Mouse (Mus musculus): ENCODE data around the gene Mphosph9. TPM values are rescaled to one million over a fixed set of nuclear protein-coding genes. Genes with fewer than 3 reads are reported as not detected.

The Mphosph9 gene
- total RNA-seq (2023), result 10 to 100 TPM; 37.7 to 44.2 TPM

GRCm38 (mm10) chr5:124327510-124328364 is at the start of gene Mphosph9, which contains the start of gene 2810006K23Rik:
Mphosph9 (minus strand) TSS chr5:124327972.
2810006K23Rik (plus strand) TSS chr5:124328089.

GRCm38 (mm10) chr5:124362982-124363381 is 35.2 kb upstream of the Mphosph9 start, which contains the start of gene Cdk2ap1:
Cdk2ap1 (minus strand) TSS chr5:124363082.

GRCm38 (mm10) chr5:124249614-124250591 is 77.9 kb downstream of the Mphosph9 start, which contains the start of gene Pitpnm2:
Pitpnm2 (minus strand) TSS chr5:124249760.

Other genes starting within 250 kb of the Mphosph9 start
- gene Abcb9, start 232.2 kb downstream of the Mphosph9 start, total RNA-seq (2023), result 10 to 100 TPM; 25.9 to 28.0 TPM
- gene Ogfod2, start 215.7 kb downstream of the Mphosph9 start, total RNA-seq (2023), result 10 to 100 TPM; 21.3 to 23.0 TPM
- gene Arl6ip4, start 211.9 kb downstream of the Mphosph9 start, total RNA-seq (2023), result 10 to 100 TPM; 44.3 to 50.9 TPM
- gene Pitpnm2, start 78.2 kb downstream of the Mphosph9 start, total RNA-seq (2023), result 100 to 1,000 TPM in 1 of 2 experiments, 10 to 100 TPM in 1; 97.1 to 109 TPM
- 1 to 10 TPM; 5.7 to 8.0 TPM for gene 2810006K23Rik, start 117 bp upstream of the Mphosph9 start, total RNA-seq (2023)
- 10 to 100 TPM; 76.8 to 78.6 TPM for gene Cdk2ap1, start 35.1 kb upstream of the Mphosph9 start, total RNA-seq (2023)
- gene Sbno1, start 98.0 kb upstream of the Mphosph9 start, total RNA-seq (2023), result 100 to 1,000 TPM; 171 to 184 TPM
- 10 to 100 TPM; 50.5 to 53.2 TPM for gene Kmt5a, start 112.0 kb upstream of the Mphosph9 start, total RNA-seq (2023)
- gene Rilpl2, start 150.4 kb upstream of the Mphosph9 start, total RNA-seq (2023), result 10 to 100 TPM; 23.9 to 29.5 TPM
- 10 to 100 TPM in 1 of 2 experiments, 1 to 10 TPM in 1; 8.4 to 11.6 TPM for gene Snrnp35, start 155.2 kb upstream of the Mphosph9 start, total RNA-seq (2023)
- gene Rilpl1, start 203.4 kb upstream of the Mphosph9 start, total RNA-seq (2023), result 1 to 10 TPM; 2.0 to 3.4 TPM
- 100 to 1,000 TPM; 137 to 156 TPM for gene Tmed2, start 212.7 kb upstream of the Mphosph9 start, total RNA-seq (2023)
- 10 to 100 TPM; 43.0 to 44.5 TPM for gene Ddx55, start 224.9 kb upstream of the Mphosph9 start, total RNA-seq (2023)

All from T-cell, adult 66 days (primary cell).